Mouse (Mus musculus): Measurements from ENCODE around the gene Ctsll3. TPM values are rescaled to one million over a fixed set of nuclear protein-coding genes. Genes with fewer than 3 reads are reported as not detected.
A peak's percentile ranks its signal among the peaks of the same experiment; 100 is the strongest.

Gene Ctsll3
- polyA plus RNA-seq, 1 experiment from 2014 or later: not detected

DNA sequence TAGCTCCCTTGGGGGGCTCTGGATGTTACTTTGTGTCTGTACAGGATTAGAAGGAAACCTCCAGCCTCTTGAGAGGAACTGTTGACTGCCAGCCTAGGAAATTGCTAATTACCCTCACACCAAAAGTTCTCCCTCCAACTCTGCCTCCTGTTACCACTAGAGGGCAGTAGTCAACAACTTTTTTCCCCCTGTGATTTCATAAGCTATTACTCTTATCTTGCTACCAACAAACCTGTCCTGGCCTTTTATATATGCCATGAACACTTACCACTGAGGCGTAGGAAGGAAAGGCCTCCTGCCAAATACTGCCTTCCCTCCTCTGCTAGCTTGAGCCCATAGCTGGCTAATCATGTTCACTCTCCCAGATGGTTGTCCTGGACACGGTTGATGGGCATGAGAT lies 54.1 kb downstream of the Ctsll3 start:
- peak; percentile 21 for DNase-seq (ENCODE audit: low spot score)

Other genes starting within 250 kb of the Ctsll3 start
- gene Dapk1, start 200.9 kb downstream of the Ctsll3 start, polyA plus RNA-seq (2015; fragmentation: Nextera tagmentation; extraction: Ambion mirVana): 8.1 and 9.6 TPM in 2 replicates
- gene BC051665, start 16.5 kb downstream of the Ctsll3 start, polyA plus RNA-seq (2015; fragmentation: Nextera tagmentation; extraction: Ambion mirVana): not detected in 2 replicates
- 6.8 and 7.1 TPM in 2 replicates for gene 4930486L24Rik, start 61.6 kb upstream of the Ctsll3 start, polyA plus RNA-seq (2015; fragmentation: Nextera tagmentation; extraction: Ambion mirVana)
- gene Gm49392, start 94.0 kb upstream of the Ctsll3 start, polyA plus RNA-seq (2015; fragmentation: Nextera tagmentation; extraction: Ambion mirVana): 0.61 TPM in 1 of 2 replicates, not detected in the other
- 1.0 and 1.6 TPM in 2 replicates for gene Ctla2b, start 94.6 kb upstream of the Ctsll3 start, polyA plus RNA-seq (2015; fragmentation: Nextera tagmentation; extraction: Ambion mirVana)
- gene Tpbpb, start 102.0 kb upstream of the Ctsll3 start, polyA plus RNA-seq (2015; fragmentation: Nextera tagmentation; extraction: Ambion mirVana): not detected in 2 replicates
- gene Gm49393, start 132.7 kb upstream of the Ctsll3 start, polyA plus RNA-seq (2015; fragmentation: Nextera tagmentation; extraction: Ambion mirVana): not detected in 2 replicates
- 0.82 and 1.3 TPM in 2 replicates for gene Gm49391, start 133.7 kb upstream of the Ctsll3 start, polyA plus RNA-seq (2015; fragmentation: Nextera tagmentation; extraction: Ambion mirVana)
- 37.3 and 38.9 TPM in 2 replicates for gene Ctla2a, start 133.8 kb upstream of the Ctsll3 start, polyA plus RNA-seq (2015; fragmentation: Nextera tagmentation; extraction: Ambion mirVana)
- gene Tpbpa, start 139.1 kb upstream of the Ctsll3 start, polyA plus RNA-seq (2015; fragmentation: Nextera tagmentation; extraction: Ambion mirVana): not detected in 2 replicates
- not detected in 2 replicates for gene Ctsj, start 203.1 kb upstream of the Ctsll3 start, polyA plus RNA-seq (2015; fragmentation: Nextera tagmentation; extraction: Ambion mirVana)
- not detected in 2 replicates for gene Ctsq, start 237.8 kb upstream of the Ctsll3 start, polyA plus RNA-seq (2015; fragmentation: Nextera tagmentation; extraction: Ambion mirVana)